Mouse (Mus musculus) left cerebral cortex, adult 9 months (tissue): ENCODE measurements around the gene Sept11.

ENCODE experiments used
- DNase-seq, 2 experiments: peaks; one replicate each; pipeline ENCODE4 v3.0.0; 2022; ENCODE audit warnings: low spot score in 2 of 2

The Sept11 gene

GRCm38 (mm10) chr5:93168654-93169053 lies 75.4 kb downstream of the Sept11 start:
- no peak for DNase-seq

GRCm38 (mm10) chr5:93171420-93171819 lies 78.2 kb downstream of the Sept11 start:
- DNase-seq = no peak

GRCm38 (mm10) chr5:93172536-93172935 lies 79.3 kb downstream of the Sept11 start:
- no peak for DNase-seq

GRCm38 (mm10) chr5:93174675-93175074 lies 81.4 kb downstream of the Sept11 start:
- no peak for DNase-seq

- DNase-seq = no peak
Observed at GRCm38 (mm10) chr5:93178616-93179015, 85.4 kb downstream of the Sept11 start.

- DNase-seq = no peak
Observed at GRCm38 (mm10) chr5:93180252-93180651, 87.0 kb downstream of the Sept11 start.

GRCm38 (mm10) chr5:93183311-93183710 lies 90.1 kb downstream of the Sept11 start:
- no peak for DNase-seq

GRCm38 (mm10) chr5:93184548-93184947 lies 91.3 kb downstream of the Sept11 start:
- no peak for DNase-seq

- no peak for DNase-seq
Observed at GRCm38 (mm10) chr5:93189607-93190006, 96.4 kb downstream of the Sept11 start.

GRCm38 (mm10) chr5:93190428-93190827 lies 97.2 kb downstream of the Sept11 start:
- no peak for DNase-seq

- no peak for DNase-seq
Observed at GRCm38 (mm10) chr5:93198232-93198631, 105.0 kb downstream of the Sept11 start.

- no peak for DNase-seq
Observed at GRCm38 (mm10) chr5:93201181-93201580, 107.9 kb downstream of the Sept11 start.

- DNase-seq = peak in 1 of 2 experiments; percentile 47
Observed at GRCm38 (mm10) chr5:93205371-93206108, 112.3 kb downstream of the Sept11 start.

- peak; percentile 87 to 96 for DNase-seq
Observed at GRCm38 (mm10) chr5:93206109-93207005, 113.1 kb downstream of the Sept11 start, which contains the start of the genes Ccni and 2010109A12Rik. Gene Ccni (minus strand): TSS chr5:93206495. Gene 2010109A12Rik (plus strand): TSS chr5:93206518.

GRCm38 (mm10) chr5:93207006-93207348 lies 113.7 kb downstream of the Sept11 start:
- no peak for DNase-seq

GRCm38 (mm10) chr5:93207555-93207954 lies 114.3 kb downstream of the Sept11 start:
- DNase-seq = no peak

- no peak for DNase-seq
Observed at GRCm38 (mm10) chr5:93218375-93218774, 125.1 kb downstream of the Sept11 start.

GRCm38 (mm10) chr5:93221661-93222060 lies 128.4 kb downstream of the Sept11 start:
- DNase-seq = no peak

GRCm38 (mm10) chr5:93224549-93224948 lies 131.3 kb downstream of the Sept11 start:
- no peak for DNase-seq
